Mouse (Mus musculus): ENCODE measurements at regions not wholly inside any gene's neighbourhood (a gene's known extent, or its start where the extent isn't known, plus 50 kb on each side); places are given as distances from the start of the nearest gene placed in this dataset.
"Not testable (repeated sequence)": the region's sequence is repeated elsewhere in the genome, so short reads cannot be mapped to it uniquely, and the experiment has no call there.

- intact Hi-C loops (cut with DNase I), result no loop called here
- no peak for DNase-seq
Observed at GRCm38 (mm10) chr11:42754481-42755272, 280.9 kb upstream of the Gm9972 start.

- no peak for DNase-seq
Observed at GRCm38 (mm10) chr11:42755415-42755814, 280.1 kb upstream of the Gm9972 start.

GRCm38 (mm10) chr11:42765213-42765612, 270.3 kb upstream of the Gm9972 start:
- no peak for DNase-seq
- intact Hi-C loops (cut with DNase I), result no loop called here

More at GRCm38 (mm10) chr11:42755415-42755814, 280.1 kb upstream of the Gm9972 start:
- intact Hi-C loops (cut with DNase I), result no loop called here

- intact Hi-C loops (cut with DNase I), result no loop called here
- no peak for DNase-seq
Observed at GRCm38 (mm10) chr11:42775074-42775676, 260.4 kb upstream of the Gm9972 start.

GRCm38 (mm10) chr11:42811487-42811886, 224.1 kb upstream of the Gm9972 start:
- intact Hi-C loops (cut with DNase I), result no loop called here
- no peak for DNase-seq

DNA sequence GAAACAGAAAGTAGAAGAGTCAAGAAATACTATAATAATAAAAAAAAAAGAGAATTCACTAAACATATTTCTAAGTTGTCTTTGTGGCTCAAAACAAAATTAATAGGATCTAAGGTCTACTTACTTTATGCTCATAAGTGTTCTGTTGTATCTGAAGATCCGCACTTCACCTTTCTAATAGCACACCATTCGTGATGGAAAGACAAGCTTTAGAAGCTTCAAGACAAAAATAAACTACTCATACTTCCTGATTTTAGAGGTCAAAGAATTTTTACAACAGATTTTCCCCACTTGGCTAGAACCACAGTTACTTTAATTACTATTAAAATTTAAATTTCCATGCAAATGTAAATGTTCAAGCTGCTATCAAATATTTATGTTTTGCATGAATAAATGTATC, 219.8 kb upstream of the Gm9972 start:
- DNase-seq, result no peak
- intact Hi-C loops (cut with DNase I), result no loop called here

DNA sequence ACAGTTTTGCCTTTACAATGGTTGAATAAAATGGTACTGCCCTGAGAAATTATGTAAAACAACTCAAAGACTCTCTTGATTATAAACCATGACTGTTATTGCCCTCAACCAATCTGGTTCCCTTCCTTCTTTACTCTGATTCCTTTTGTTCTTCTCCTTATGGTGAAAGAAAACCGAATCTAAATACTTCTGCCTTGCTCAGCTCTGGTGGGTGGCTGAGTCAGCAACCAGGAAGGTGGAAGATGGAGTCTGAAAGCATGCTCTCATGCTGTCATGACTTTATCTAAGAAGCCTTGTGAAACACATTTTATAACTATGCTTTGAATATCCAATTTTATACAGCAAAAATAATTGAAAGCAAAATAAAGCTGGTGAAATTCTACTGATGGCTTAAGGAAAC, 212.7 kb upstream of the Gm9972 start:
- DNase-seq, result no peak
- intact Hi-C loops (cut with DNase I), result no loop called here

DNA sequence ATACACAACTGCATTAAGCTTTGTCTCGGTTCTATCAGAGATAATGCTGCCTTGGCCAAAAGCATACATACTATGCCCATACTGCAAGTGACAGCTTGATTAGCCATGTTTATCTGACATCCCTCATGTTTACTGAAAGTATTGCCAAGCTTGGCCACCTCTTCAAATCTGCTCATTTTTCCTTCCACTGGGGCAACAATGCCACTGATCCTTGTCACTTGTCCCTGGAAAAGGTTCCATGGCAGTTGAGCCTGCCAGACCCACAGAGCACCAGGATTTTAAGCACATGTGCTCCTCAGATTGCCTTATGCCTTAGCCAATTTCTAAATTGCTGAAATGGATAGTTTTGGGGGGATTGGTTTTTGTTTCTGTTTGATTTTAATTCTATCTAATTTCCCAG, 189.8 kb upstream of the Gm9972 start:
- intact Hi-C loops (cut with DNase I), result no loop called here

DNA sequence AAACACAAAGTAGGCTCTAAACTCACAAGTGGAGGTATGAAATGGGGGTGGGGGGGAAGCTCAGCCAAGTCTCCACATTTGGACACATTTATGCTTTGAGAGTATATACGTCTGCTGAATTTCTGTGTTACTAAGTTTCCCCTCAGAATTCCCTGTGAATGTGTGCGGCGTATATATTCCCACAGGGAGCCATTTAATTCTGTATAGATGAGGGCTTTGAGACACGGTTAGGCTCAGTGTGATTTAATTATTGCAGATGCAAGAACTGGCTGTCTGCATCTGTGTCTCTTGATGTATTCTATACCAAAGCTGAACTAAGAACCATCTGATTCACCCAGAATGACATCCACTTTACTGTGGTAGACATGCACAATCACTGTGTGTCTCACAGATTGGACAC, 181.1 kb upstream of the Gm9972 start:
- DNase-seq, result no peak
- intact Hi-C loops (cut with DNase I), result no loop called here

More for the DNA sequence above, 189.8 kb upstream of the Gm9972 start:
- DNase-seq, result no peak

DNA sequence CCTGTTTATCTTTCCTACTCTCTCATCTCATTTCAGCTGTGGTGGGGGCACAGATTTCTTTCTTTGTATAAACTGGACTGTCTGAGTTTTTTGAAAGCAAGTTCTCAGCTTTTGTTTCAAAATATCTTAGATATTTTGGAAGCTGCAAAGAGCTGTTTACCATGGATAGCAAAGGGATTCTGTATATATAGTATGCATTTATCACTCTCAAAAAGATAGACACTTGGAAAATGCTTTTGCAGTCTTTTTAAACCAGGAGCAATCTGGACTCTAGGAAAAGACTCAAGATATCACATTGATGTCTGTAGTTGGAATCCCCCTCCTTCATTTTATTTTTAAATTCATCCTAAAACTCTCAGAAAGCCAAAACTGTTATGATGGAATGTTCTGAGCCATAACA, 177.9 kb upstream of the Gm9972 start:
- intact Hi-C loops (cut with DNase I), result no loop called here

GRCm38 (mm10) chr11:42874056-42874455, 161.5 kb upstream of the Gm9972 start:
- intact Hi-C loops (cut with DNase I), result no loop called here
- no peak for DNase-seq

More for the DNA sequence above, 177.9 kb upstream of the Gm9972 start:
- no peak for DNase-seq

- no peak for DNase-seq
- intact Hi-C loops (cut with DNase I), result no loop called here
Observed at GRCm38 (mm10) chr11:42900024-42900423, 135.5 kb upstream of the Gm9972 start.

DNA sequence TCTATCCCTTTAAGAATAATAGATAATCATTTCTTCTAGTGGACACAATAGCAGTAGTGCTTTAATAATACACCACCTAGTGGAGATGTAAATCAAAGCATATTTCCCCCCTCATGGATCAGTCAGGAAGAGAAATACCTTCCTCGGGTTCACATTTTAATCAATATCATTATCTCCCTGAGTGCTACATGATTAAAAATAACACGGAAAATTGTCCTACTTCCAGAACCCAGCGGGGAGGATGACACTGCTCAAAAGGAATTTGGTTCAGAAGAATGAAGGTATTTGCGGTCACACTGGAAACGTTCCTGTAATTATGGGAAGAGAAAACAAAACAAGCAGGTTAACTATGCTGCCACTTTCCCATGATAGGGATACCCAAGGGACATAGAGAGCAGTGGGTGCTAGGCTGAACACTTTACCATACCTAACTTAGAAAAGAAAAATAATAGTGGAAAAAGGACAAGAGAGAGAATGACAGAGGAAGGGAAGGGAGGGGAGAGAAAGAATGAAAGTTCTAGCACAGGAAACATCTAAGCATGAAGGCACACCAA, 132.0 kb upstream of the Gm9972 start:
- DNase-seq, result no peak
- intact Hi-C loops (cut with DNase I), result no loop called here

DNA sequence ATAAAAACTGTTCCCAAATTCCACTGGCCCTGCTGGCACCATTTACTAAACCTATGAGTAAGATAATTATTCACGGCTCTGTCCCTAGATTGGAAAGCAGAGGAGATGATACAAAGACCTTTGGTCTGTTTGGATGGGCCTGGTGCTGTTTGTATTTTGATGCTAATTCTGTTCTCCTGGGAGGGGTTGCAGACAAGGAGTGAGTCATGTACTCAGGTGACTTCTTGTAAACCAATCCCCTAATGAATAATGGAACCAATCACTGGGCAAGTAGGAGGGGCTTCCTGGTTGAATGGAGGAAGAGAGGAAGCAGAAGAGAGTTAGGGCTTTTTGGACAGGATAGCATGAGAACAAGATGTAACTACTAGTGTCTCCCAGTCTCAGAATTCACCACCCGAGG, 130.0 kb upstream of the Gm9972 start:
- DNase-seq, result no peak
- intact Hi-C loops (cut with DNase I), result no loop called here

- DNase-seq, result no peak
- intact Hi-C loops (cut with DNase I), result no loop called here
Observed at GRCm38 (mm10) chr11:42906020-42906419, 129.5 kb upstream of the Gm9972 start.

DNA sequence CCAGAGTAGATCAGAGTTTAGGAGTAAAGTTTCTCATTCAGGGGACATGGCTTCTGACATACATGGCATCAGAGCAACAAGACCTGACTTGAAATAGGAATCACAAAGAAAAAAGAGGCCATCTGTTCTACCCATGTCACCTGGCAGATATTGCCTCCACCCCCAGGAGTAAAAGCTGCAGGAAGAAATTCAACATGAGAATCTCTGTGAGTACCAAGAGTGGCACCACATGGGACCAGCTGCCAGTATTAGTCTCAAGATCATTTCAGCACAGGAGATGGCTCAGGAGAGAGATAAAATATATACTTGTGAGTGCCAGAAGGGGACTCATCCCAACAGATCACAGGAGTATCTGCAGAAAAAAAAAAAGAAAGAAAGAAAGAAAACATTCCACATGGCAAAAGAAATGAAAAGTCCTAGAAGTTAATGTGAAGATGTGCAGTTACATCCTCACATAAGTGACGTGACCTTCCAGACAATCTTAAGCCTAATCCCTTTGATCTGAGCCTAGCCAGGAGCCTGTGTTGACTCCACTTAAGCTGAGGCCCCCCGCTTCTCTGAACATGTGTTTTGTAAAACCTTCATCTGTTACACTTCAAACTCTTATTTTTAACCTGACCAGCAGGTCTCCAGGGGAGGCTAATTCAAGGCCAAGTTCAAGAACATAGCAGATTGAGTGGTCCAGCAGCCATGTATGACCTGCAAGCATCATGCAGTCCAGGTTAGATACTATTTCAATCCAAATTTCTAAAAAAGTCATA, 118.9 kb upstream of the Gm9972 start:
- intact Hi-C loops (cut with DNase I), result no loop called here
- DNase-seq, result no peak

GRCm38 (mm10) chr11:42919221-42919620, 116.3 kb upstream of the Gm9972 start:
- DNase-seq, result no peak
- intact Hi-C loops (cut with DNase I), result no loop called here

GRCm38 (mm10) chr11:42927156-42927555, 108.4 kb upstream of the Gm9972 start:
- no peak for DNase-seq
- intact Hi-C loops (cut with DNase I), result no loop called here

DNA sequence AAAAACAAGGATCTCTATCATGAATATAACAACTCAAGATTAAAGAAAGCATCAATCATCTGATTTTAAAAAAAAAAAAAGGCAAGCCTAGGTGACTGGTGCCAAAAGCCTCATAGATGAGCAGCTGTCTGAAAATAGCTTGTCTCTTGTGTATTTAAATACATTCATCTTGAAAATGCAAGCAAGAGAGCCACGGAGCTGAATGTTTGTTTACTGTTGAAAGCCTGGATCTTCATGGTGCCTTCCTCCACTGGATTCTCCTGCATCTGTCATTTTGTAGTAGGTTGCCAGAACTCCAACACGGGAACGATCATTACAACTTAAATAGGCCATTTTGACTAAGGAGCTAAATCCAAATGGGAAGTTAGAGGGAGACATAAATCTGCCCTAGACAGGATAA, 106.6 kb upstream of the Gm9972 start:
- DNase-seq, result no peak
- intact Hi-C loops (cut with DNase I), result no loop called here

DNA sequence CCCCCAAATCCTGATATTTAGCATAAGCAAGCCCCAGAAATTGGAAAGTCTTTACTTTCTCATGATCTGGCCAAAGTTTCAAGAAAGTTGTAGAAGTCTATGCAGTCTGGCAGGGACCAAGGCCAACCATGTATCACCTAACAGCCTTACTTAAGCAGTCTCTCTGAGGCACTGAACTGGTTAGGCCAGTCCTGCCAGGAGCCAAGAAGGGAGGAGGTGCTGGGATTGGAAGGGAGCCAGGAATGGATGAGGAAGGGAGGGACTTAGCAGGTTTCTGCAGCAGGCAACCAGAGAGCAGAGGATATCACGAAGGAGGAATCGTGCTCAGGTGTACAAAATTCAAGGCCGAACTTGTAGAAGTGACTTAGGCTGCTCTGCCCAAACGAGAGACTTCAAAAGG, 96.3 kb upstream of the Gm9972 start:
- intact Hi-C loops (cut with DNase I), result not testable (repeated sequence)
- DNase-seq, result peak in 1 of 2 experiments; percentile 2

DNA sequence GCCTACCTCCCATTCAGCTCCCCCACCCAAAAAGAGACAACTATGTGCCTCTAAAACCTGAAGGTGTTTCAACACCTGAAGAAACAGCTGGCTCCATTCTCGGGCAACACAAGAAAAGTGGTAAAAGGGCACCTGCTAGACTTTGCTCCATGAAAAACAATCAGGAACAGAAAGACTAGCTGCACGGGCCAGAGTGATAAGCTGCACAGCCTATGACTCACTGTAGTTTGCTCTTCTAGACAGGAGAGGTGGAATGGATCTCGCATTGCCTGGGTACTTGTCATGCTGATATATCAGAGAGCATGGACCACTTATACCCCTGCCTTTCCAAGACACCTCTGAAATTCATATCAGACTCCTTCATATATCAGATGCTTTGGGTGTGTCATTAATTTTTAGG, 94.0 kb upstream of the Gm9972 start:
- no peak for DNase-seq
- intact Hi-C loops (cut with DNase I), result no loop called here
